ENCODE assay signal across 10 mouse cellular contexts in genomic region chr8:46294181-46294892, GRCm38 (mm10). TPM values are rescaled to one million over a fixed set of nuclear protein-coding genes. Genes with fewer than 3 reads are reported as not detected.
DNase-seq lines count a peak whose midpoint lies in the region; ATAC-seq lines count a peak whose summit lies in the region.
"Had no signal": no experiment of that assay in that cellular context is flagged by ENCODE, and none has a peak within 500 bp of the region (broad histone marks: within the 10 kb centered on the region; RNA-seq: fewer than 3 reads in every experiment).

Gene Helt, minus strand, starts transcription at chr8:46294671.

- no peak for ATAC-seq in heart, embryonic 15.5 days (replicated peaks; ENCODE audit: insufficient number of reproducible peaks, insufficient read depth, low FRiP score, low read depth)
- ATAC-seq in midbrain, embryonic 13.5 days, result peak; percentile 60
- no peak for ATAC-seq in erythroblast, adult 5-6 weeks (replicated peaks; ENCODE audit: low FRiP score, poor library complexity, severe bottlenecking)

- H3K4me2 ChIP-seq in heart, embryonic 15.5 days, result peak within 1 kb of the TSS; percentile 39
- peak within 1 kb of the TSS; percentile 54 for H3K4me2 ChIP-seq in midbrain, embryonic 13.5 days (replicated peaks)

- intact Hi-C loops in heart, postnatal 25 days (cut with DNase I), result no loop called here
- intact Hi-C loops in left cerebral cortex, postnatal 25 days (cut with DNase I), result no loop called here

- no peaks in the 10 kb centered on the region for H3K36me3 ChIP-seq in heart, embryonic 15.5 days
- H3K36me3 ChIP-seq in midbrain, embryonic 13.5 days, result no peaks in the 10 kb centered on the region

- H3K27ac ChIP-seq in heart, embryonic 15.5 days, result no peak within 1 kb of the TSS
- H3K27ac ChIP-seq in midbrain, embryonic 13.5 days, result no peak within 1 kb of the TSS

- peaks cover 91% of the 10 kb centered on the region for H3K27me3 ChIP-seq in heart, embryonic 15.5 days
- peaks cover 94% of the 10 kb centered on the region for H3K27me3 ChIP-seq in midbrain, embryonic 13.5 days

- H3K4me3 ChIP-seq in heart, embryonic 15.5 days, result peak within 1 kb of the TSS; percentile 13; the same call in 1 of the 2 replicates
- peak within 1 kb of the TSS; percentile 32 for H3K4me3 ChIP-seq in midbrain, embryonic 13.5 days (replicated peaks)

- peaks cover 20% of the 10 kb centered on the region for H3K4me1 ChIP-seq in heart, embryonic 15.5 days (replicated peaks)
- peaks cover 47% of the 10 kb centered on the region for H3K4me1 ChIP-seq in midbrain, embryonic 13.5 days (replicated peaks)

- under 1% methylated on average over 50 of the region's 50 CpGs for WGBS in heart, embryonic 15.5 days
- under 1% methylated on average over 49 of the region's 50 CpGs for WGBS in midbrain, embryonic 13.5 days

- H3K9ac ChIP-seq in heart, embryonic 15.5 days, result no peak within 1 kb of the TSS
- no peak within 1 kb of the TSS for H3K9ac ChIP-seq in midbrain, embryonic 13.5 days (replicated peaks)

- H3K9me3 ChIP-seq in heart, embryonic 15.5 days (replicated peaks), result no peaks in the 10 kb centered on the region
- H3K9me3 ChIP-seq in midbrain, embryonic 13.5 days, result no peaks in the 10 kb centered on the region

- DNase-seq in heart, adult 8-10 months (ENCODE audit: low spot score), result peak; percentile 8
- DNase-seq in heart, postnatal 25 days (ENCODE audit: low spot score), result no peak
- DNase-seq in embryo, embryonic 11 days, result peak; percentile 47
- no peak for DNase-seq in adipocyte (ENCODE audit: low spot score)
- no peak for DNase-seq in left cerebral cortex, postnatal 25 days (ENCODE audit: low spot score in 2 of 2)
- DNase-seq: kidney, postnatal 36 days had no signal

RNA-seq across cellular contexts. Expression of gene Helt, which starts in this region (rescaled TPM):
- total RNA-seq in heart, adult 8-10 months (2022), result 1 to 10 TPM in 3 of 4 experiments, under 1 TPM in 1; 0.92 to 4.2 (median 3.3) TPM
- 1 to 10 TPM; 1.6 to 2.2 TPM for total RNA-seq in heart, postnatal 25 days (2021)
- not detected in 2 replicates for polyA plus RNA-seq in heart, embryonic 15.5 days (2015; fragmentation: Nextera tagmentation; extraction: Ambion mirVana)
- 27.1 and 38.4 TPM in 2 replicates for polyA plus RNA-seq in midbrain, embryonic 13.5 days (2015; fragmentation: Nextera tagmentation; extraction: Ambion mirVana)
- not detected for total RNA-seq in left cerebral cortex, postnatal 25 days (2021)
- not detected in 2 replicates for total RNA-seq in erythroblast, adult 5-6 weeks (2015; ENCODE audit: low replicate concordance)
- total RNA-seq in erythroblast, adult 5-6 weeks (2017; ENCODE audit: low replicate concordance), result not detected in 2 replicates
- total RNA-seq: adrenal gland, postnatal 10 days had no signal

Comparison
In these comparisons a context has a peak if more than half of its experiments do, and no peak if none do; other contexts are left out.
1. RNA of gene Helt (polyA plus RNA-seq): 27.1 to 38.4 TPM in midbrain, embryonic 13.5 days; not detected in heart, embryonic 15.5 days; every median in the first group is over 10 times any median in the second.
2. DNase-seq: peak in heart, adult 8-10 months (single experiment) and embryo, embryonic 11 days (single experiment); none in heart, postnatal 25 days (single experiment), adipocyte (single experiment) and left cerebral cortex, postnatal 25 days (0 of 2).